Mouse (Mus musculus) bone marrow, adult 2 months (tissue): ENCODE data around the gene Ttc13. TPM values are rescaled to one million over a fixed set of nuclear protein-coding genes. Genes with fewer than 3 reads are reported as not detected.

ENCODE experiments used
- H3K27ac ChIP-seq: fragments of 200-500 bp; 2 replicates; pipeline ENCODE4 v1.5.1; 2012; ENCODE audit warnings: low read depth, mild to moderate bottlenecking, control low read depth, inconsistent platforms, low read length; ENCODE audit not compliant: control insufficient read depth, poor library complexity, insufficient read depth
- H3K4me1 ChIP-seq: fragments of 200-500 bp; 2 replicates; pipeline ENCODE4 v1.6.1; 2011; ENCODE audit warnings: low read length; ENCODE audit not compliant: control insufficient read depth, insufficient read depth
- H3K4me3 ChIP-seq: fragments of 200-500 bp; replicated peaks from 2 replicates; pipeline ENCODE3; 2011; ENCODE audit warnings: mild to moderate bottlenecking, low read depth, low read length, control low read depth; ENCODE audit not compliant: control insufficient read depth
- CTCF ChIP-seq: fragments of 200-500 bp; IDR thresholded peaks from 2 replicates; pipeline ENCODE4 v1.5.1; 2011; ENCODE audit warnings: low read length, control low read depth; ENCODE audit not compliant: control insufficient read depth, insufficient read depth
- POLR2A ChIP-seq: fragments of 200-500 bp; IDR thresholded peaks from 2 replicates; pipeline ENCODE4 v1.6.1; 2011; ENCODE audit warnings: low read depth, mild to moderate bottlenecking, control low read depth, low read length, borderline replicate concordance; ENCODE audit not compliant: control insufficient read depth
- WGBS: fragments of 180-500 bp; shearing (Covaris S2); methylation state at CpG from one replicate; pipeline ENCODE4 v1.1.7; 2018; 5-methylcytosine and 5-hydroxymethylcytosine counted together
- polyA plus RNA-seq: library from polyadenylated mRNA; stranded (reverse); fragments of >200 nt; gene quantifications from 2 replicates; pipeline ENCODE4 v1.2.4, GENCODE M21; 2011; ENCODE audit warnings: low replicate concordance; ENCODE audit not compliant: missing spikeins, insufficient read depth, insufficient read length

Gene Ttc13
- polyA plus RNA-seq, 1 experiment: 26.4 TPM

GRCm38 (mm10) chr8:124676661-124677060 lies 45.1 kb downstream of the Ttc13 start:
- Histone ChIP-seq H3K4me3 (no peak overlapping the region), H3K4me1 (no peaks in the 10 kb centered on the region), H3K27ac (no peak overlapping the region; the same call in 1 of the 2 replicates)
- WGBS: 80% methylated on average over 4 of the region's 4 CpGs
- TF ChIP-seq POLR2A: no peak
- TF ChIP-seq CTCF: no peak

- WGBS: 89% methylated on average over 2 of the region's 2 CpGs
- Histone ChIP-seq H3K27ac (no peak overlapping the region), H3K4me3 (no peak overlapping the region), H3K4me1 (no peaks in the 10 kb centered on the region)
- TF ChIP-seq CTCF (no peak), POLR2A (no peak)
These were observed 49.4 kb downstream of the Ttc13 start for GRCm38 (mm10) chr8:124672345-124672744.

- Histone ChIP-seq H3K4me3 (no peak overlapping the region), H3K27ac (no peak overlapping the region), H3K4me1 (no peaks in the 10 kb centered on the region)
- 84% methylated on average over 3 of the region's 3 CpGs for WGBS
- TF ChIP-seq CTCF (no peak), POLR2A (no peak)
These were observed 53.0 kb downstream of the Ttc13 start for GRCm38 (mm10) chr8:124668798-124669197.

GRCm38 (mm10) chr8:124664414-124664813 lies 57.4 kb downstream of the Ttc13 start:
- TF ChIP-seq CTCF: no peak
- TF ChIP-seq POLR2A: no peak
- no peaks in the 10 kb centered on the region for H3K4me1 ChIP-seq
- no peak overlapping the region for H3K4me3 ChIP-seq
- H3K27ac ChIP-seq: no peak overlapping the region
- WGBS: 84% methylated on average over 3 of the region's 3 CpGs

GRCm38 (mm10) chr8:124663874-124664230 lies 57.9 kb downstream of the Ttc13 start:
- Histone ChIP-seq H3K4me3 (no peak overlapping the region), H3K27ac (no peak overlapping the region), H3K4me1 (no peaks in the 10 kb centered on the region)
- no peak for TF ChIP-seq CTCF
- TF ChIP-seq POLR2A: no peak
- 66% methylated on average over 4 of the region's 4 CpGs for WGBS

GRCm38 (mm10) chr8:124663112-124663873 lies 58.5 kb downstream of the Ttc13 start, which contains the start of gene 2310022B05Rik:
TSS of gene 2310022B05Rik (minus strand) at chr8:124663369.
- Histone ChIP-seq H3K27ac (peak within 1 kb of the TSS; percentile 13), H3K4me3 (peak within 1 kb of the TSS; percentile 73), H3K4me1 (no peaks in the 10 kb centered on the region)
- peak; percentile 68; the same call in 1 of the 2 replicates for TF ChIP-seq POLR2A
- TF ChIP-seq CTCF: no peak
- 3% methylated on average over 65 of the region's 69 CpGs for WGBS

GRCm38 (mm10) chr8:124662446-124663111 lies 59.2 kb downstream of the Ttc13 start:
- Histone ChIP-seq H3K4me1 (no peaks in the 10 kb centered on the region), H3K4me3 (peak overlapping the region; percentile 73), H3K27ac (peak overlapping the region; percentile 13)
- TF ChIP-seq POLR2A (no peak), CTCF (no peak)
- under 1% methylated on average over 49 of the region's 49 CpGs for WGBS

- peaks cover 2% of the 10 kb centered on the region; the same call in 1 of the 2 replicates for H3K4me1 ChIP-seq
- H3K27ac ChIP-seq: no peak overlapping the region
- no peak for TF ChIP-seq POLR2A
- TF ChIP-seq CTCF: no peak
- WGBS: 57% methylated on average over 9 of the region's 9 CpGs
- H3K4me3 ChIP-seq: peak overlapping the region; percentile 73
These were observed 60.0 kb downstream of the Ttc13 start for GRCm38 (mm10) chr8:124661781-124662180.
